Mouse (Mus musculus): ENCODE results near the gene Gm6509. TPM values are rescaled to one million over a fixed set of nuclear protein-coding genes. Genes with fewer than 3 reads are reported as not detected.

Gm6509 gene
- not detected in 2 replicates for polyA plus RNA-seq (2015; fragmentation: Nextera tagmentation; extraction: Ambion mirVana)

DNA sequence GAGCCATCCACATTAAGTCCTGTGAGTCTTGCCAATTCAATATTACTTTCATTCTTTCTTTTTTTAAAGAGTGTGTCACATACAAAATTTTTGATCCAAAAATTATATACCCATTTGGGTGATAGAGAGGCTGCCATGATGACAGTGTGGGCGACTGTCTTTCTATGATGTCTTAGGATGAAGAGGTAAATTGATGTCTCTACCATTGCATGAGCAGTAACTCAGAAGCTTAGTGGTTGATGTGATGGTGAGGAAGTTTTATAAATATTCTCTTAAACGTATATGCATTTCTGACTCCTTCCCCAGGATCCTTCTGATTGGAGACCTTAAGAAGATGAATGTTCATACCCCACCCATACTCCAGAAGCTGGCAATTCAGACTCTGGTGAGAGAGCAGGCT lies at the start of gene Gm6509:
Gene Gm6509, plus strand, starts transcription at position 301 of the 400 bp plus-strand sequence.

DNA sequence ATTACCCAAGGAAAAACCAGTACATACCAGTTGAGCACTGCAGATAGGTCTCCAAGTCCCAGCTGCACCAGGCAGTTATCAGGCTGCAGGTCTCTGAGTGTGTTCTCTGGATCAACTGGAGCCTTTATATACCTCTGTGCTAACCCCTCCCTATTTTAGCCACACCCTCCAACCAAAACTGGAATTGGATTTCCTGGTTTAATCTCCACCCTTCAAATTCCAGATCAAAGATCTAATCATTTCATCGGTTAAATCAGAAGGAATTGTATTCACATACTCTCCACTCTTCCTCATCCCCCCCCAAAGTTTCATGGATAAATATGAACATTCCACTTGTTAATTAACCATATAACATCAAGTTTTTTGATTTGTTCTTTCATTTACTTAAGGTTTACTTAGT lies 7.5 kb upstream of the Gm6509 start, which contains the start of gene Gm3147:
Gene Gm3147, minus strand, starts transcription at position 101 of the 400 bp plus-strand sequence.

DNA sequence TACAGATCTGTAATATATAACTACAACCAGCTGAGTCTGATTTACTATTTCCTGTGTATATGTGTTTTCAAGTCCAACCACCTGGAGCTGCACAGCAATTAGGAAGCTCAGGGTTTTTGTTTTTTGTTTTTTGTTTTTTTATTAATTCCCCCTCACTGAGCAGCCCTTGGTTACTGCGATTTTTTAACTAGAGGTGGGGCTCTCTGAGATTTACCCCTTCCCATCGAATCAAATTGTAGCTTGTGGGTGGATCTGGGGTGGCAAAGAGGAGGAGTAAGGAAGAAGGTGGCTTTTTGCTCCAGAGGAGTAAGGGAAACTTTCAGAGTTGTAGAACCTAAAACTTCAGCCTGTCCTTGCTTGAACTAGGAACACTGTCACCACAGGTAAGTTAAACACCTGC lies 24.3 kb downstream of the Gm6509 start, which contains the start of gene Gm6205:
Gene Gm6205, plus strand, starts transcription at position 301 of the 400 bp plus-strand sequence.

Other genes with a start within 250 kb of the Gm6509 start
- not detected in 2 replicates for gene Gm7682, start 178.2 kb upstream of the Gm6509 start, polyA plus RNA-seq (2015; fragmentation: Nextera tagmentation; extraction: Ambion mirVana)
- not detected in 2 replicates for gene Gm3139, start 97.7 kb upstream of the Gm6509 start, polyA plus RNA-seq (2015; fragmentation: Nextera tagmentation; extraction: Ambion mirVana)
- not detected in 2 replicates for gene Gm3147, start 7.6 kb upstream of the Gm6509 start, polyA plus RNA-seq (2015; fragmentation: Nextera tagmentation; extraction: Ambion mirVana)
- gene Gm6205, start 24.4 kb downstream of the Gm6509 start, polyA plus RNA-seq (2015; fragmentation: Nextera tagmentation; extraction: Ambion mirVana): not detected in 2 replicates
- gene Gm3183, start 241.5 kb downstream of the Gm6509 start, polyA plus RNA-seq (2015; fragmentation: Nextera tagmentation; extraction: Ambion mirVana): not detected in 2 replicates